Mouse (Mus musculus) bone marrow, adult 2 months (tissue): ENCODE data around the gene Piwil4.

ENCODE experiments used
- CTCF ChIP-seq: fragments of 200-500 bp; IDR thresholded peaks from 2 replicates; pipeline ENCODE4 v1.5.1; 2011; ENCODE audit warnings: low read length, control low read depth; ENCODE audit not compliant: control insufficient read depth, insufficient read depth
- POLR2A ChIP-seq: fragments of 200-500 bp; IDR thresholded peaks from 2 replicates; pipeline ENCODE4 v1.6.1; 2011; ENCODE audit warnings: low read depth, mild to moderate bottlenecking, control low read depth, low read length, borderline replicate concordance; ENCODE audit not compliant: control insufficient read depth

DNA sequence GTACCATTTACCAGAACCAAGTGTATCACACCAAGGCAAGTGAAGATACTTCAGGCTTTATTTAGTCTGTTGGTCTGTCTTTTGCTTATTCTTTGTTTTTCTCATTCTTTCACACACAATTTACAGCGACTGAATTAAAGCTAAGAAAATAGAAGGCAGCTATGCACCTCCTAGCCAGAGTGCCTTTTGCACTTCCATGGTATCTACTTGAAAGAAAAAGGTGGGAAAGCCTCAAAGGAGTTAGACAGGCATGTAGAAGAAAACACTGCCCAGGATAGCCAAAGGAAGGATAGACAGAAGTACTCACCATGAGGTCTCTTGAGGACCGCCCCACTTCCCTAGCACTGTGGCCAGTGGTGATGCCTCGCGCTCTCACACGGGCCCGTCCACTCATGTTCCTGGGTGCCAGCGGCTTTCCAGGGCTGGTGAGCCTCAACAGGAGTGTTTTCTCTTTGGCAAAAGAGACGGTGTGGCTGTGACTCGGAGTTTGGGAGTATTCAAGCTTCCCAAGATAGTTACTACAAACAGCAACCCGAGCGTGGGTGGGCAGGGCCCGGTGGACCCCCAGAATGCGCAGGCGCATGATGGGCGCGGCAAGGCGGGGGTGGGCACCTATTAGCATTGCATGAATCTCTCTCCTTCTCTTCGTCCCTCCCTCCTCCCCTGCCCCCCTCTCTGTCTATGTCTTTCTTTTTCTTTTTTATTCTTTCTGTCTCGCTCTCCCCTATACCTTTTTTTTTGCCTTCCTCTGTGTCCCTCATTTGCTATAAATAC, at the start of gene Piwil4:
- no peak for TF ChIP-seq POLR2A
- TF ChIP-seq CTCF: no peak
